ENCODE assay signal across 24 mouse cellular contexts in the genomic region with DNA sequence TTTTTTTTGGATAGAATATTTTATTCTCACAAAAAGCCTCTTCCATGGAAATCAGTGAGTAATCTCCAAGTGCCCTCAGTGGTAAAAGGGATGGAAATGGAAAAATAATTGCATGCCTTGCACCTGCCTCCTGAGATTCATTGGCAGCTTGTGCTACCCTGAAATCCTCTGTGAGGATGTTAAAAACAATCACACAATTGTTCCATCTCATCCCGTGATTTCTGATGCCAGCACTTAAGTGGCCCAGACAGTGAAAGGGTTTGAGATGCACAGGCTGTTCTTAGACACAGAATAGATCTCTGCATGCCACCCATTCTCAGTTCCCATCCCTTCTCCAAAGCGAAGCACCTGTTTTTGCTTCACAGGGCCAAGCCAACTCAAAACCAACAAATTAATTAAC.
"Had no signal": no experiment of that assay in that cellular context is flagged by ENCODE, and none has a peak within 500 bp of the region (broad histone marks: within the 10 kb centered on the region; RNA-seq: fewer than 3 reads in every experiment).

No protein-coding gene starts in this region.

- H3K27me3 ChIP-seq: kidney, embryonic 15.5 days; limb, embryonic 15.5 days; midbrain, embryonic 12.5 days; neural tube, embryonic 13.5 days; stomach, embryonic 15.5 days had no signal

- H3K4me3 ChIP-seq: kidney, embryonic 15.5 days; limb, embryonic 12.5 days; limb, embryonic 15.5 days; midbrain, embryonic 12.5 days; myocyte; neural tube, embryonic 13.5 days; stomach, embryonic 15.5 days had no signal

- H3K4me1 ChIP-seq: kidney, embryonic 15.5 days; limb, embryonic 12.5 days; limb, embryonic 15.5 days; midbrain, embryonic 12.5 days; neural tube, embryonic 13.5 days; stomach, embryonic 15.5 days had no signal

- H3K36me3 ChIP-seq: kidney, embryonic 15.5 days; limb, embryonic 12.5 days; limb, embryonic 15.5 days; midbrain, embryonic 12.5 days; neural tube, embryonic 13.5 days; stomach, embryonic 15.5 days had no signal

- H3K9ac ChIP-seq: kidney, embryonic 15.5 days; limb, embryonic 12.5 days; limb, embryonic 15.5 days; liver, embryonic 14.5 days; liver, postnatal 0 days; lung, embryonic 14.5 days; midbrain, embryonic 12.5 days; neural tube, embryonic 13.5 days; stomach, embryonic 15.5 days had no signal

- H3K4me2 ChIP-seq: kidney, embryonic 15.5 days; limb, embryonic 12.5 days; limb, embryonic 15.5 days; liver, embryonic 11.5 days; lung, embryonic 14.5 days; midbrain, embryonic 12.5 days; neural tube, embryonic 13.5 days; stomach, embryonic 15.5 days had no signal

- H3K27ac ChIP-seq: kidney, embryonic 15.5 days; limb, embryonic 12.5 days; limb, embryonic 15.5 days; liver, embryonic 14.5 days; midbrain, embryonic 12.5 days; neural tube, embryonic 13.5 days; stomach, embryonic 15.5 days had no signal

- H3K9me3 ChIP-seq: kidney, embryonic 15.5 days; limb, embryonic 12.5 days; limb, embryonic 15.5 days; midbrain, embryonic 12.5 days; neural tube, embryonic 13.5 days; stomach, embryonic 15.5 days had no signal

- DNase-seq: kidney, adult 11 months; kidney, adult 8-10 months; kidney, postnatal 10 days; left cerebral cortex, postnatal 4 days; liver, postnatal 0 days; lung, embryonic 14.5 days; lung, postnatal 36 days; right cerebral cortex, adult 18-20 months; right cerebral cortex, postnatal 14 days; right cerebral cortex, postnatal 4 days; spleen, adult 18-20 months; thymus, adult 2 months; thymus, postnatal 4 days had no signal

- ATAC-seq: liver, postnatal 0 days; lung, postnatal 0 days; midbrain, embryonic 16.5 days had no signal
